Mouse (Mus musculus) embryonic facial prominence, embryonic 14.5 days (tissue): ENCODE data around the gene Vamp1. TPM values are rescaled to one million over a fixed set of nuclear protein-coding genes. Genes with fewer than 3 reads are reported as not detected.
"Not testable (repeated sequence)": the region's sequence is repeated elsewhere in the genome, so short reads cannot be mapped to it uniquely, and the experiment has no call there.

Experiments
- ATAC-seq: fragments of 200-750 bp; cut with Nextera tagmentation; 2 replicates; pipeline ENCODE4 v1.8.0; 2017; ENCODE audit warnings: low read depth, moderate number of reproducible peaks, moderate TSS enrichment
- DNase-seq: peaks from one replicate; pipeline ENCODE4 v3.0.0-alpha.2; 2015; ENCODE audit warnings: low spot score
- H3K27ac ChIP-seq: fragments of 300-500 bp; sonication (generic); replicated peaks from 2 replicates; pipeline ENCODE4 v1.5.1; 2014; ENCODE audit warnings: low read depth, mild to moderate bottlenecking, low read length, moderate library complexity
- H3K27me3 ChIP-seq: fragments of 300-500 bp; sonication (generic); replicated peaks from 2 replicates; pipeline ENCODE4 v1.6.1; 2014; ENCODE audit warnings: low read length; ENCODE audit not compliant: control insufficient read depth, insufficient read depth
- H3K36me3 ChIP-seq: fragments of 300-500 bp; sonication (generic); 2 replicates; pipeline ENCODE4 v1.6.1; 2014; ENCODE audit warnings: low read length, mixed read lengths; ENCODE audit not compliant: control insufficient read depth, insufficient read depth
- H3K4me1 ChIP-seq: fragments of 300-500 bp; sonication (generic); 2 replicates; pipeline ENCODE4 v1.6.1; 2014; ENCODE audit warnings: antibody characterized with exemption, low read length; ENCODE audit not compliant: control insufficient read depth, insufficient read depth
- H3K4me2 ChIP-seq: fragments of 300-500 bp; sonication (generic); 2 replicates; pipeline ENCODE4 v1.6.1; 2014; ENCODE audit warnings: low read depth, mild to moderate bottlenecking, low read length, moderate library complexity, mixed read lengths
- H3K4me3 ChIP-seq: fragments of 300-500 bp; sonication (generic); 2 replicates; pipeline ENCODE4 v1.5.1; 2014; ENCODE audit warnings: low read depth, mild to moderate bottlenecking, low read length
- H3K9ac ChIP-seq: fragments of 300-500 bp; sonication (generic); 2 replicates; pipeline ENCODE4 v1.6.1; 2014; ENCODE audit warnings: low read depth, mild to moderate bottlenecking, low read length, moderate library complexity, mixed read lengths
- H3K9me3 ChIP-seq: fragments of 300-500 bp; sonication (generic); 2 replicates; pipeline ENCODE4 v1.6.1; 2016; ENCODE audit warnings: low read length; ENCODE audit not compliant: control insufficient read depth
- WGBS: fragments of 180-500 bp; shearing (Covaris S2); extraction: QIAGEN DNeasy Blood & Tissue Kit; methylation state at CpG from one replicate; pipeline ENCODE4 v1.1.7; 2014; 5-methylcytosine and 5-hydroxymethylcytosine counted together
- polyA plus RNA-seq: library from polyadenylated mRNA; unstranded; fragments of >200 nt; fragmentation: Nextera tagmentation; extraction: Ambion mirVana; gene quantifications from 2 replicates; pipeline ENCODE4 v1.2.1, GENCODE M21; 2014

The Vamp1 gene
- polyA plus RNA-seq, 1 experiment from 2014 or later, result 2.7 TPM

GRCm38 (mm10) chr6:125264219-125264618 lies 48.9 kb downstream of the Vamp1 start:
- H3K9ac ChIP-seq, result no peak overlapping the region

GRCm38 (mm10) chr6:125265239-125265638 lies 49.9 kb downstream of the Vamp1 start:
- H3K4me1 ChIP-seq, result no peaks in the 10 kb centered on the region

More at GRCm38 (mm10) chr6:125264219-125264618, 48.9 kb downstream of the Vamp1 start:
- Histone ChIP-seq H3K27me3 (no peaks in the 10 kb centered on the region), H3K9me3 (no peaks in the 10 kb centered on the region; the same call in 1 of the 2 replicates), H3K27ac (no peak overlapping the region), H3K4me2 (no peak overlapping the region), H3K4me1 (no peaks in the 10 kb centered on the region), H3K4me3 (no peak overlapping the region), H3K36me3 (no peaks in the 10 kb centered on the region)
- ATAC-seq (no peak), DNase-seq (no peak)
- 87% methylated on average over 9 of the region's 9 CpGs for WGBS

DNA sequence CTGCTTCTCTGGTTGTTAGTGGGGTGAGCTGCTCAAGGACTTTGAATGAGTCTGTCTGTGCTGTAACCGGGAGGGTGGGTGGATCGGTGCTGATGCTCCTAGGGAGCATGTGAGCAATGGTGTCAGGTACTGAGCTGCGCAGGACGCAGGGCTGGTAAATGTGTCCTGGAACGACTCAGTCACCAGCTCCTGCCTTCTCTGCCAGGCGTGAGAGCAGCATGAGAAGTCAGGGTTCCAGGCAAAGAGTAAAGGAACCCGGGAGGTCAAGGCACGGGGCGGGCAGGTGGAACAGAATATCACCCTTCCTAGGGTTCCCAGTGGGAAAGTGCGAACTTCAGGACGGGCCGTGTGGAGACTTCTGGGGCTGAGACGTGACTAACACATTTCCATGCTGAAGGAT lies 50.7 kb downstream of the Vamp1 start:
- Histone ChIP-seq H3K9ac (no peak overlapping the region), H3K4me1 (no peaks in the 10 kb centered on the region), H3K36me3 (no peaks in the 10 kb centered on the region), H3K4me3 (no peak overlapping the region), H3K9me3 (no peaks in the 10 kb centered on the region; the same call in 1 of the 2 replicates), H3K4me2 (no peak overlapping the region), H3K27me3 (no peaks in the 10 kb centered on the region), H3K27ac (no peak overlapping the region)
- DNase-seq (no peak), ATAC-seq (no peak)
- 79% methylated on average over 13 of the region's 13 CpGs for WGBS

More at GRCm38 (mm10) chr6:125265239-125265638, 49.9 kb downstream of the Vamp1 start:
- no peak overlapping the region for H3K4me2 ChIP-seq
- no peaks in the 10 kb centered on the region for H3K36me3 ChIP-seq
- no peak overlapping the region for H3K4me3 ChIP-seq
- 49% methylated on average over 10 of the region's 10 CpGs for WGBS
- DNase-seq, result no peak
- 0 out of 2 replicates have a peak overlapping the region, but pooled peaks have one; percentile 5 for H3K9ac ChIP-seq
- H3K27me3 ChIP-seq, result no peaks in the 10 kb centered on the region
- no peak for ATAC-seq
- H3K9me3 ChIP-seq, result no peaks in the 10 kb centered on the region; the same call in 1 of the 2 replicates
- no peak overlapping the region for H3K27ac ChIP-seq

- H3K9ac ChIP-seq, H3K4me3 ChIP-seq, H3K27ac ChIP-seq, H3K36me3 ChIP-seq, DNase-seq, H3K9me3 ChIP-seq, H3K4me2 ChIP-seq, H3K27me3 ChIP-seq, H3K4me1 ChIP-seq, ATAC-seq: not testable (repeated sequence)
- 61% methylated on average over 6 of the region's 6 CpGs for WGBS
These were observed 51.2 kb downstream of the Vamp1 start for GRCm38 (mm10) chr6:125266600-125266999.

DNA sequence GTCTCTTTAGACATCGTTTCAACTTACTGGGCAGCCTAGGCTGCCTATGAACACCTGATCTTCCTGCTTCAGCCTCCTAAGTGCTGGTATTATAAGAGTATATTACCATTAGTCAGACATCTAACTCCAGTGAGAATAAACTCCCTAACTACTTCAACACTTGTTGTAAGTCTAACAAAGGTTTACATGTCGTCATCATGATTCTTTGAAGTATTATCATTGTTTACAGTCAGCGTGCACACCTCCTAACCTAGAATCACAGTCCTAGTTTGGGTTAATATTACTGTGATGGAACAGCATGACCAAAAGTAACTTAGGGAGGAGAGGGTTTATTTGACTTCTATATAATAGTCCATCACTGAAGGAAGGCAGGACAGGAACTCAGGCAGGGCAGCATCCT lies 52.1 kb downstream of the Vamp1 start:
- H3K4me3 ChIP-seq, result no peak overlapping the region
- no peaks in the 10 kb centered on the region; the same call in 1 of the 2 replicates for H3K9me3 ChIP-seq
- H3K4me2 ChIP-seq, result no peak overlapping the region
- H3K9ac ChIP-seq, result no peak overlapping the region
- H3K27me3 ChIP-seq, result no peaks in the 10 kb centered on the region
- H3K4me1 ChIP-seq, result no peaks in the 10 kb centered on the region
- WGBS, result 85% methylated on average over 3 of the region's 3 CpGs
- DNase-seq (no peak), ATAC-seq (no peak)
- H3K27ac ChIP-seq, result no peak overlapping the region
- no peaks in the 10 kb centered on the region for H3K36me3 ChIP-seq

- Histone ChIP-seq H3K27me3 (no peaks in the 10 kb centered on the region), H3K36me3 (no peaks in the 10 kb centered on the region), H3K27ac (no peak overlapping the region), H3K4me2 (no peak overlapping the region), H3K4me3 (no peak overlapping the region), H3K9me3 (no peaks in the 10 kb centered on the region), H3K4me1 (no peaks in the 10 kb centered on the region), H3K9ac (no peak overlapping the region)
- 29% methylated on average over 6 of the region's 6 CpGs for WGBS
- no peak for ATAC-seq
- DNase-seq, result no peak
These were observed 53.4 kb downstream of the Vamp1 start for GRCm38 (mm10) chr6:125268799-125269198.

- Histone ChIP-seq H3K4me2 (peak overlapping the region; percentile 47), H3K9ac (peak overlapping the region; percentile 46), H3K36me3 (no peaks in the 10 kb centered on the region), H3K27ac (no peak overlapping the region), H3K4me1 (no peaks in the 10 kb centered on the region), H3K9me3 (no peaks in the 10 kb centered on the region), H3K27me3 (no peaks in the 10 kb centered on the region), H3K4me3 (peak overlapping the region; percentile 7; the same call in 1 of the 2 replicates)
- DNase-seq (peak; percentile 96), ATAC-seq (peak; percentile 90)
- 15% methylated on average over 16 of the region's 17 CpGs for WGBS
These were observed 56.3 kb downstream of the Vamp1 start for GRCm38 (mm10) chr6:125271455-125272227.

GRCm38 (mm10) chr6:125272228-125272785 lies 57.0 kb downstream of the Vamp1 start:
- H3K4me1 ChIP-seq, result no peaks in the 10 kb centered on the region
- DNase-seq (no peak), ATAC-seq (no peak)
- H3K9ac ChIP-seq, result no peak overlapping the region
- no peak overlapping the region for H3K4me3 ChIP-seq
- no peaks in the 10 kb centered on the region for H3K9me3 ChIP-seq
- H3K36me3 ChIP-seq, result no peaks in the 10 kb centered on the region
- H3K4me2 ChIP-seq, result no peak overlapping the region
- 71% methylated on average over 10 of the region's 10 CpGs for WGBS
- H3K27me3 ChIP-seq, result no peaks in the 10 kb centered on the region
- no peak overlapping the region for H3K27ac ChIP-seq
